Mouse (Mus musculus) hindbrain, embryonic 14.5 days (tissue): ENCODE measurements around the gene Pus7. TPM values are rescaled to one million over a fixed set of nuclear protein-coding genes. Genes with fewer than 3 reads are reported as not detected.
"Not testable (repeated sequence)": the region's sequence is repeated elsewhere in the genome, so short reads cannot be mapped to it uniquely, and the experiment has no call there.

ENCODE experiments used
- ATAC-seq: fragments of 200-750 bp; cut with Nextera tagmentation; 2 replicates; pipeline ENCODE4 v1.8.0; 2017; ENCODE audit warnings: moderate number of reproducible peaks, mild to moderate bottlenecking, moderate TSS enrichment, moderate library complexity; ENCODE audit not compliant: low FRiP score
- DNase-seq: peaks from one replicate; pipeline ENCODE4 v3.0.0-alpha.2; 2015; ENCODE audit warnings: low spot score
- H3K27ac ChIP-seq: fragments of 300-500 bp; sonication (generic); 2 replicates; pipeline ENCODE4 v1.5.1; 2014; ENCODE audit warnings: mild to moderate bottlenecking, moderate library complexity
- H3K27me3 ChIP-seq: fragments of 300-500 bp; sonication (generic); 2 replicates; pipeline ENCODE4 v1.6.1; 2014; ENCODE audit warnings: mild to moderate bottlenecking, low read length, mixed read lengths; ENCODE audit not compliant: control insufficient read depth, insufficient read depth
- H3K36me3 ChIP-seq: fragments of 300-500 bp; sonication (generic); replicated peaks from 2 replicates; pipeline ENCODE4 v1.6.1; 2014; ENCODE audit not compliant: control insufficient read depth, insufficient read depth
- H3K4me1 ChIP-seq: fragments of 300-500 bp; sonication (generic); replicated peaks from 2 replicates; pipeline ENCODE4 v1.6.1; 2014; ENCODE audit warnings: antibody characterized with exemption, low read length, mixed read lengths; ENCODE audit not compliant: control insufficient read depth, insufficient read depth
- H3K4me2 ChIP-seq: fragments of 300-500 bp; sonication (generic); replicated peaks from 2 replicates; pipeline ENCODE4 v1.6.1; 2014; ENCODE audit warnings: mild to moderate bottlenecking, moderate library complexity
- H3K4me3 ChIP-seq: fragments of 300-500 bp; sonication (generic); replicated peaks from 2 replicates; pipeline ENCODE4 v1.5.1; 2014; ENCODE audit warnings: mild to moderate bottlenecking, low read length
- H3K9ac ChIP-seq: fragments of 300-500 bp; sonication (generic); 2 replicates; pipeline ENCODE4 v1.6.1; 2014
- H3K9me3 ChIP-seq: fragments of 300-500 bp; sonication (generic); 2 replicates; pipeline ENCODE4 v1.6.1; 2016; ENCODE audit warnings: low read length; ENCODE audit not compliant: control insufficient read depth
- WGBS: fragments of 180-500 bp; shearing (Covaris S2); extraction: QIAGEN DNeasy Blood & Tissue Kit; methylation state at CpG from one replicate; pipeline ENCODE4 v1.1.7; 2014; 5-methylcytosine and 5-hydroxymethylcytosine counted together
- polyA plus RNA-seq: library from polyadenylated mRNA; unstranded; fragments of >200 nt; fragmentation: Nextera tagmentation; extraction: Ambion mirVana; gene quantifications from 2 replicates; pipeline ENCODE4 v1.2.1, GENCODE M21; 2014

The Pus7 gene
- polyA plus RNA-seq, 1 experiment from 2014 or later = 16.2 TPM

DNA sequence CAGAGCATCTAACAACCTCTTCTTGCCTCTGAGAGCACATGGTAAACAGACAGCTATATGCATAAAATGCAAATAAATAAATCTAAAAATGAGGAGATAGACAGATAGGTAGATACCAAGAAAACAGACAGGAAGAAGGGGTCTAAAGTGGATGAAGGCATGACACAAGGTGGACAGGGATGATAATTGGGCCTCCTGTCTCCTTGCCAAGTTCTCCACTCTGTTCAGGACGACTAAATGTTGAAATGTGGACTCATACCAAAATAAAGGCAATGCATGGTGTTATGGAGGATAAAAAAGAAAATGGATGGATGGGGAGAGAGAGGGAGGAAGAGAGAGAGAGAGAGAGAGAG is 65.4 kb downstream of the Pus7 start:
- Histone ChIP-seq H3K27me3 (no peaks in the 10 kb centered on the region), H3K4me3 (no peak overlapping the region), H3K4me2 (no peak overlapping the region), H3K9ac (no peak overlapping the region), H3K27ac (no peak overlapping the region), H3K36me3 (no peaks in the 10 kb centered on the region), H3K4me1 (no peaks in the 10 kb centered on the region), H3K9me3 (no peaks in the 10 kb centered on the region)
- WGBS = 76% methylated on average over 1 of the region's 1 CpGs
- no peak for DNase-seq
- ATAC-seq = no peak

DNA sequence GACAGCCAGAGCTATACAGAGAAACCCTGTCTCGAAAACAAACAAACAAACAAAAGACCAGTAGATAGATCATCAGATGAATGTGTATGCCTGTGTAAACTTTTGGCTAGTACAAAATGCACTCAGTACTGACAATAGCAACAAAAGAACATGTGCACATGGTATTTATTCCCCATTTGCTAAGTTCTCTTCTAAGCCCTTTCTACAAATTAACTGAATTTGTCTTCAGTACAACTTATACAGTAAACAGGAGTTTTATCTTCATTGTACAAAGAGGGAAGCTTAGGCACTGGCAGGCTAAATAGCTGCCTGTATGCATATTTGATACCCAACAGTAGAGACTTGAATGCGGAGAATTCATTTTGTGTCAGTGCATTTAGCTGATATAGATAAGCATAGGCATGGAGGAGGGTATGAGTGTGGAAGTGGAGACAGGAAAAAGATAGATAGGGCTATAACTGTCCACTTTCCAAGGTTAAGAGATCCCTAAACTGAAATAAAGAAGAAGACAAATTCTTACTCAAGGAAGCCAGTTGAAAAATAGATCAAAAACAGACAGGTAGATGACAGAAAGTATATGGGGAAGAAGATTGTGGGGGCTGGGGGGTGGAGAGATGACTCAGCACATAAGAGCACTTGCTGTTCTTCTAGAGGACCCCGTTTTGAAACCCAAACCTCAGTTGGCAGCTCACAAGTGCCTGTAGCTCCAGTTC is 65.9 kb downstream of the Pus7 start:
- H3K27ac ChIP-seq = no peak overlapping the region
- no peak for ATAC-seq
- H3K4me3 ChIP-seq = no peak overlapping the region
- H3K4me2 ChIP-seq = no peak overlapping the region
- no peak for DNase-seq
- no peaks in the 10 kb centered on the region for H3K27me3 ChIP-seq
- 74% methylated on average over 3 of the region's 3 CpGs for WGBS
- no peaks in the 10 kb centered on the region for H3K36me3 ChIP-seq
- H3K9ac ChIP-seq = no peak overlapping the region
- no peaks in the 10 kb centered on the region for H3K4me1 ChIP-seq
- no peaks in the 10 kb centered on the region for H3K9me3 ChIP-seq

DNA sequence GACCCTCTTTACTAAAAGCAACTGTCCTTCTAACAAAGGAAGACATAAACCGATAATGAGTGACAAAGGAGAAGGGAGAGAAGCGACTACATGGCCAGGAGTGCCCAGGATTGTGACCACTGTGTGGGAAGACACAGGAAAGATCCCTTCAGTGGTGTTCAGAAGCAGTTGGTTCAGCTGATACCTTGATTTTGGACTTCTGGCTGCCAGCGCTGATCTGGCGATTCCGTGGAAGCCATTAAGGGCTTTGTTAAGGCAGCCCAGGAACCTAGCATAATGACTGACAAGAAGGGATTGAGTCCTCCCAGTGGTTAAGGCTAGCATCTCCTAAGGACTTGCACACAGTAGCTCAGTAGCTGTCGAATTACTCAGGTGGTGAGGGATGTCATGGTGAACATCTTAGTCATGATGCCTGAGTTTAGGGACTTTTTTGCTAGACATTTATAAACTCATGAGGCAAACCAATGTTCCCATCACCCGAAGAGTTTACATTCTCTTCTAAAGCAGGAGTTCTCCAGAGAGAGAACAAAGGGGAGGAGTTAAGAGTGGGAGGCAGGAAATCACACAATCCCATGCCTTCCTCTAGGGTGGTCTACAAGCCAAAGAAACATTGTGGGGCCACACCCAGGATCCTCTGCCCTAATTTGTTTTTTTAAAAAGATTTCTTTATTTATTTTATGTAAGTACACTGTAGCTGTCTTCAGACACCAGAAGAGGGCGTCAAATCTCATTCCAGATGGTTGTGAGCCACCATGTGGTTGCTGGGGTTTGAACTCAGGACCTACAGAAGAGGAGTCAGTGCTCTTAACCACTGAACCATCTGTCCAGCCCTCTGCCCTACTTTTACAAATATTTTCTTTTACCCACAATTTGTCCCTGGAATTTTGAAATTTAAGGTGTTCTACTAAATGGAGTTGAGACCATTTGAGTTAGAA is 69.8 kb downstream of the Pus7 start:
- Histone ChIP-seq H3K4me3 (no peak overlapping the region), H3K36me3 (peaks cover 13% of the 10 kb centered on the region), H3K9me3 (peaks cover 13% of the 10 kb centered on the region), H3K27me3 (no peaks in the 10 kb centered on the region), H3K27ac (no peak overlapping the region), H3K4me1 (no peaks in the 10 kb centered on the region), H3K4me2 (no peak overlapping the region), H3K9ac (no peak overlapping the region)
- DNase-seq (no peak), ATAC-seq (no peak)
- 89% methylated on average over 8 of the region's 8 CpGs for WGBS

DNA sequence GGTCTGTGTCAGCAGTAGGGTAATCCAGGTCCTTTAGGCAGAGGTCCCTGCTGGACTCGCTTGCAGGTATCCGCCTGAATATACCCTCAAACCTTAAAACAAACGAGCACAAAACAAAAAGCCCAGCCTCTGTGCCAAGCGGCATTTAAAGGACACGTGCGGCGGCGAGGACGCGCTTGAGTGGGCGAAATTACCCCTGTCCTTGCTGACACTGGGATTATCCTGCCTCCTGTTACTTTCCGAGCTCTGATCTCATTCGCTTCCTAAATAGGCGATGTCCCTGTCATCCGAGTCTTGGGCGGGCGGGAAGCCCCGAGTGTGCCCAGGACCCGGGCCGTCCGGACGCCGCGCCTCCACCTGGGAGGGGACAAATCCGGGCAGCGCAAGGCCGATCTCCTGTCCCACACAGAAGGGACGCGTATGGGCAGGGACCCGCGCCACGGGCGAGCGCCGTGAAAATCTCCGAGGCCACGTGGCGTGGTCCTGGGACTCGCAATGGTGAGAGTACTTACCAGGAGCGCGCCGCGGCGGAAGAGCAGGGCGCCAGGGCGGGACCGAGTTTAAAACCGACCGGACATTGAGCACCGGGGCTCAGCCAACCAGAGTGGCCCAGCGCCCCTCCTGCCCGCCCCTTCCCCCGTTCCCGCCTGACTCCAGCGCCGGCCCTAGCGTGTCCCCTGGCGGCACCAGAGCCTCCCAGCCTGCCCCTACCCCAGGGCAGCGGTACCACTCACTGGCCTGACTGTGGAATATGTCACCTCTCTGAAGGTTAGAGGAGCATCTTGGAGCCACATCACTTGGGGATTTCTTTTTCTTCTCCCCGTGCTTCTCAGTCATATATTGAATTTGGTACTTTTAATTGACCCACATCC is 71.1 kb downstream of the Pus7 start:
- ATAC-seq (peak; percentile 96), DNase-seq (peak; percentile 53)
- Histone ChIP-seq H3K9me3 (peaks cover 20% of the 10 kb centered on the region), H3K36me3 (peaks cover 17% of the 10 kb centered on the region), H3K4me2 (peak overlapping the region; percentile 73), H3K9ac (peak overlapping the region; percentile 59), H3K4me3 (peak overlapping the region; percentile 57), H3K27ac (no peak overlapping the region), H3K4me1 (no peaks in the 10 kb centered on the region), H3K27me3 (no peaks in the 10 kb centered on the region)
- WGBS = 5% methylated on average over 57 of the region's 60 CpGs

DNA sequence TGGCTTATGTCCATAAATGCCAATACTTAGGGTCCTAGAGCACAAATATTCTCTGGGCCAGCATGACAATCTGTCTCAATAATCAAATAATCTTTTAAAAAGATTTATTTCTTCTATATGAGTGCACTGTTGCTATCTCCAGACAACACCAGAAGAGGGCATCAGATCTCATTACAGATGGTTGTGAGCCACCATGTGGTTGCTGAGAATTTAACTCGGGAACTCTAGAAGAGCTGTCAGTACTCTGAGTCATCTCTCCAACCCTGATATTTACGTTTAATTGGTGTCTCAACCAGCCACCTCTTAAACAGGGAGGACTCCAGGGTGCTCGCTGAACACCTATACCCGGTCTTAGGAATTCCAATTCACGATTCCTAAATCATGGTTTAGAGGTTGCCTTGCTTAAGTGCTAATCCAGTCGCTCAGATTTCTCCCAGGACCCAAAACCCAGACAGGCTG is 71.8 kb downstream of the Pus7 start:
- peak overlapping the region; percentile 59 for H3K9ac ChIP-seq
- not testable (repeated sequence) for ATAC-seq, DNase-seq, H3K4me1 ChIP-seq, H3K27ac ChIP-seq, H3K27me3 ChIP-seq
- WGBS = 53% methylated on average over 6 of the region's 6 CpGs
- H3K36me3 ChIP-seq = peaks cover 24% of the 10 kb centered on the region
- H3K4me2 ChIP-seq = peak overlapping the region; percentile 73
- H3K9me3 ChIP-seq = peaks cover 24% of the 10 kb centered on the region
- H3K4me3 ChIP-seq = peak overlapping the region; percentile 57

DNA sequence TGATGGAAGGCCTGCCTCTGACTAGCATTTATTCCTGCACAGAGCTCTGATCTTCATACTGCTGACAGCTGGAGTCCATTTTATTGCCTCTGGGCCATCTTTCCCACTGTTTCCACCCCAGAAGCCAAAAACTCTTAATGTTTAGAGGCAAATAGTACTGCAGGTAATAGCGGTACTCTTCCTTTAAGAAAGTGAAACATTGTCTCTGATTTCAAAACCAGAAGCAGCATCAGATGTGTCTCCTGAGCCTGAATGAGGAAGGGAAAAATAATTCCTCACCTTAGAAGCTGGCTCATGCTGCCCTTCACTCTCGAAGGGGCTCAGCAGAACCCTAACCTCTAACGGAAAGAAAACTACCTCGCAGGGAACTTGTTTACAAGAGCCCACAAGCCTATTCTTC is 72.3 kb downstream of the Pus7 start:
- Histone ChIP-seq H3K27ac (no peak overlapping the region), H3K9ac (no peak overlapping the region), H3K4me2 (peak overlapping the region; percentile 73; the same call in 1 of the 2 replicates), H3K9me3 (peaks cover 24% of the 10 kb centered on the region), H3K4me1 (no peaks in the 10 kb centered on the region), H3K4me3 (no peak overlapping the region), H3K27me3 (no peaks in the 10 kb centered on the region), H3K36me3 (peaks cover 27% of the 10 kb centered on the region)
- DNase-seq = no peak
- ATAC-seq = no peak
- 96% methylated on average over 4 of the region's 4 CpGs for WGBS

DNA sequence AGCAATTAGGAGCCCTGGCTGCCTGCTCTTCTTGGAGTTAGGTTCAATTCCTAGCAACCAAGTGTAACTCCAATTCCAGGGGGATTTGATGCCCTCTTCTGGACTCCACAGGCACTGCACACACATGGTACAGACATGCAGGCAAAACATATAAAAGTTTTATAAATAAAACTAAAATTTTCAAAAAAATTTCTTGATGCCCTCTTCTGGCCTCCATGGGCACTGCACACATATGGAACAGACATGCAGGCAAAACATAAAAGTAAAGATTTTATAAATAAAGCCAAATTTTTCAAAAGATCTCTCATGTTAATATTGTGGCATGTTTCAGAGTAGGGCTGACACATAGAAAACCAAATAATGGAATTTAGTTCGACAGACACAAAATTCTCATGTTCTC is 73.8 kb downstream of the Pus7 start:
- 98% methylated on average over 1 of the region's 1 CpGs for WGBS
- no peak for ATAC-seq
- no peak overlapping the region for H3K4me2 ChIP-seq

DNA sequence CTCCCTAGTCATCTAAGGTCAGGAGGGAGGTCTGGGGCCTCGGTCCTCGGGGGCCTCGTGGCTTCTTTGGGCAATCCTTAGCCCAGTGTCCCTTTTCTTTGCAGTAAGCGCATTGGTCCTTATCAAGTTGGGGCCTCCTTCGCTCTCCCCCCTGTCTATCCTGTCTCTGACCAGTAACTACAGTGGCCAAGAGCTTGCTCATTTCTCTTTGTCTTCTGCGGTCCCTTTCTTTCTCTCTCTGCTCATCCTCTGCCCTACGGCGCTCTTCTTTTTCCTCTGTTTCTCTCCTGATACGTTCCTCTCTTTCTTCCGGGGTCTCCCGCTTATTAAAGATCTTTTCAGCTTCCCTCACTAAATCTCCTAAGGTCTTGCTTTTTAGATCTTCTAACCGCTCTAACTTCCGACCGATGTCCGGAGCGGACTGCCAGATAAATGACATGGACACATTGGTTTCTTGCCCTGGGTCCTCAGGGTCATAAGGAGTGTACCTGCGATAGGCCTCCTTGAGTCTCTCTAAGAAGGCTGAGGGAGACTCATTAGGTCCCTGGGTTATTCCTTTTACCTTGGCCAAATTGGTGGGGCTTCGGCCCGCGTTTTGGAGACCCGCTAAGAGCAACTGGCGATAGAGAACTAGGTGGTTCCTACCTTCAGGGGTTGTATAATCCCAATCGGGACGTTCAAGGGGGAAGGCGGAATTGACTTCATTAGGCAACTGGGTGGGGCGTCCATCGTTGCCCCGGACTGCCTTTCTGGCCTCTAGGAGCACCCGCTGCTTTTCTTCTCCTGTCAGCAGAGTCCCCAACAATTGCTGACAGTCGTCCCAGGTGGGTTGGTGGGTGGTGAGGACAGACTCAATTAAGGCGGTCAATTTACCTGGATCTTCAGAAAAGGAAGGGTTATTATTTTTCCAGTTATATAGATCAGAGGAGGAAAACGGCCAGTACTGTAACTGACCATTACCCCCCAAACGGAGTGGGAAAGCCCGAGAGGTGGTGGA is 76.6 kb downstream of the Pus7 start:
- H3K27ac ChIP-seq, H3K4me2 ChIP-seq, ATAC-seq, H3K4me3 ChIP-seq, H3K4me1 ChIP-seq, H3K27me3 ChIP-seq, DNase-seq, H3K9ac ChIP-seq: not testable (repeated sequence)
- peaks cover 47% of the 10 kb centered on the region for H3K36me3 ChIP-seq
- 96% methylated on average over 29 of the region's 34 CpGs for WGBS
- H3K9me3 ChIP-seq = peaks cover 42% of the 10 kb centered on the region

More for the DNA sequence above, 73.8 kb downstream of the Pus7 start:
- H3K4me3 ChIP-seq = no peak overlapping the region
- no peak for DNase-seq
- peaks cover 24% of the 10 kb centered on the region for H3K9me3 ChIP-seq
- no peak overlapping the region for H3K9ac ChIP-seq
- H3K36me3 ChIP-seq = peaks cover 27% of the 10 kb centered on the region
- no peaks in the 10 kb centered on the region for H3K4me1 ChIP-seq
- H3K27ac ChIP-seq = no peak overlapping the region
- H3K27me3 ChIP-seq = no peaks in the 10 kb centered on the region
